Mouse (Mus musculus): ENCODE results near the gene Crtc3.

The Crtc3 gene

GRCm38 (mm10) chr7:80641497-80641896 is 47.2 kb downstream of the Crtc3 start:
- CTCF ChIA-PET = interaction anchor here (0.7 kb wide), 1 partner anchor 147 kb away, joined by 7 read pairs; no protein-coding TSS in a partner anchor

GRCm38 (mm10) chr7:80639981-80640380 is 48.7 kb downstream of the Crtc3 start:
- CTCF ChIA-PET = no interaction called here

GRCm38 (mm10) chr7:80638460-80638859 is 50.2 kb downstream of the Crtc3 start:
- CTCF ChIA-PET = interaction anchor here (0.9 kb wide), 1 partner anchor 9 kb away, joined by 3 read pairs; no protein-coding TSS in a partner anchor

- CTCF ChIA-PET = interaction anchor here (1.0 kb wide), 1 partner anchor 21 kb away, joined by 4 read pairs; no protein-coding TSS in a partner anchor
Measured at GRCm38 (mm10) chr7:80636953-80637800, 51.5 kb downstream of the Crtc3 start.

- CTCF ChIA-PET = interaction anchor here (0.7 to 1.0 kb wide), 2 partner anchors 22 to 25 kb away, joined by 3 to 4 read pairs; no protein-coding TSS in a partner anchor
Measured at GRCm38 (mm10) chr7:80636288-80636952, 52.3 kb downstream of the Crtc3 start.

- CTCF ChIA-PET = interaction anchor here (0.7 kb wide), 1 partner anchor 26 kb away, joined by 3 read pairs; no protein-coding TSS in a partner anchor
Measured at GRCm38 (mm10) chr7:80635866-80636265, 52.8 kb downstream of the Crtc3 start.

GRCm38 (mm10) chr7:80634741-80635140 is 53.9 kb downstream of the Crtc3 start:
- CTCF ChIA-PET = interaction anchor here (0.5 kb wide), 1 partner anchor 134 kb away, joined by 3 read pairs; no protein-coding TSS in a partner anchor

- CTCF ChIA-PET = interaction anchor here (0.7 kb wide), 1 partner anchor 100 kb away, joined by 3 read pairs; no protein-coding TSS in a partner anchor
Measured at GRCm38 (mm10) chr7:80633635-80634034, 55.0 kb downstream of the Crtc3 start.

- CTCF ChIA-PET = interaction anchor here (0.6 kb wide), 1 partner anchor 216 kb away, joined by 3 read pairs; no protein-coding TSS in a partner anchor
Measured at GRCm38 (mm10) chr7:80631993-80632392, 56.7 kb downstream of the Crtc3 start.

- CTCF ChIA-PET = no interaction called here
Measured at GRCm38 (mm10) chr7:80631405-80631804, 57.3 kb downstream of the Crtc3 start.

GRCm38 (mm10) chr7:80629369-80629768 is 59.3 kb downstream of the Crtc3 start:
- CTCF ChIA-PET = no interaction called here

GRCm38 (mm10) chr7:80628708-80629183 is 59.9 kb downstream of the Crtc3 start:
- CTCF ChIA-PET = no interaction called here

GRCm38 (mm10) chr7:80626943-80627342 is 61.7 kb downstream of the Crtc3 start:
- CTCF ChIA-PET = interaction anchor here (0.6 kb wide), 1 partner anchor 302 kb away, joined by 11 read pairs; no protein-coding TSS in a partner anchor

GRCm38 (mm10) chr7:80625841-80626240 is 62.8 kb downstream of the Crtc3 start:
- CTCF ChIA-PET = no interaction called here

GRCm38 (mm10) chr7:80623276-80623675 is 65.4 kb downstream of the Crtc3 start:
- CTCF ChIA-PET = no interaction called here

- CTCF ChIA-PET = no interaction called here
Measured at GRCm38 (mm10) chr7:80616096-80616495, 72.6 kb downstream of the Crtc3 start.

- CTCF ChIA-PET = no interaction called here
Measured at GRCm38 (mm10) chr7:80614042-80614441, 74.6 kb downstream of the Crtc3 start.

- CTCF ChIA-PET = interaction anchor here (0.7 kb wide), 1 partner anchor 269 kb away, joined by 3 read pairs; the partner anchor contains the start of gene Hddc3
Measured at GRCm38 (mm10) chr7:80612191-80612787, 76.4 kb downstream of the Crtc3 start.

- CTCF ChIA-PET = no interaction called here
Measured at GRCm38 (mm10) chr7:80611646-80612045, 77.0 kb downstream of the Crtc3 start.

GRCm38 (mm10) chr7:80607503-80607902 is 81.2 kb downstream of the Crtc3 start:
- CTCF ChIA-PET = no interaction called here

- CTCF ChIA-PET = no interaction called here
Measured at GRCm38 (mm10) chr7:80606435-80606834, 82.2 kb downstream of the Crtc3 start.

- CTCF ChIA-PET = interaction anchor here (0.7 kb wide), 1 partner anchor 43 kb away, joined by 3 read pairs; no protein-coding TSS in a partner anchor
Measured at GRCm38 (mm10) chr7:80605557-80605930, 83.1 kb downstream of the Crtc3 start.

All from spleen, embryonic (tissue).